ENCODE assay signal across 12 mouse cellular contexts in the genomic region with DNA sequence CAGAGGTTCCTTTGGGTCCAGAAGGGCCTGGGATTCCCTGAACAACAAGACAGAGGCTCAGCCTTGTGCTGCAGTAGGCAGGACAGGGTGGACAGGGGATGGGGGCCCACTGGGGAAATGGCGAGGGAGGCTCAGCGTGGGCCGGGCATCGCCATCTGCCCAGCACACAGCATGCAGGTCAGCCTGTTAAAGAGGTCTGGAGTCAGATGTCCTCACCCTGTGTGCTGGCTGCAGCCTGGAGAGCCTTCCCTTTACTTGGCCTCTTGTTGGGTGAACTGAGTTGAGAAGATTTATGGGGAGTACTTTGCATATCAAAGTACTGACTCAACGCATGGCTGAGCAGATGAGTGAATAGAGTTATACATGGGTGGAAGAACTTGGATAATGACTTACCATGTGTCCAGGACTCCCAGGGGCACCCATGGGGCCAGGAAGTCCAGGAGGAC. TPM values are rescaled to one million over a fixed set of nuclear protein-coding genes. Genes with fewer than 3 reads are reported as not detected.
DNase-seq lines count a peak whose midpoint lies in the region; ATAC-seq and TF ChIP-seq lines count a peak whose summit lies in the region.
"Had no signal": no experiment of that assay in that cellular context is flagged by ENCODE, and none has a peak within 500 bp of the region (broad histone marks: within the 10 kb centered on the region; RNA-seq: fewer than 3 reads in every experiment).

No protein-coding gene starts in this region.

- H3K27me3 ChIP-seq in forebrain, embryonic 14.5 days (replicated peaks; ENCODE audit: control insufficient read depth, insufficient read depth, low read length) = no peaks in the 10 kb centered on the region
- H3K27me3 ChIP-seq: heart, embryonic 15.5 days; limb, embryonic 15.5 days had no signal

- peak; percentile 60 for DNase-seq in cerebellum, adult 11-12 months
- no peak for DNase-seq in cerebellum, postnatal 4 days (ENCODE audit: low spot score in 2 of 2)
- DNase-seq in brain, embryonic 14.5 days (ENCODE audit: low read depth) = peak; percentile 75
- peak; percentile 60 for DNase-seq in forebrain, embryonic 14.5 days (ENCODE audit: low spot score)
- peak; percentile 62 for DNase-seq in neural tube, embryonic 10.5 days (ENCODE audit: extremely low spot score, low spot score)
- no peak for DNase-seq in layer of hippocampus, adult 18-20 months (ENCODE audit: low spot score in 2 of 2)
- no peak for DNase-seq in urinary bladder, adult 2 months (ENCODE audit: low spot score)
- DNase-seq in testis, postnatal 14 days (ENCODE audit: low spot score) = no peak

- 0 out of 2 replicates have a peak overlapping the region, but pooled peaks have one; percentile 25 for H3K9ac ChIP-seq in forebrain, embryonic 14.5 days (ENCODE audit: low read length)
- H3K9ac ChIP-seq: heart, embryonic 15.5 days; limb, embryonic 15.5 days had no signal

- peaks cover 13% of the 10 kb centered on the region for H3K4me1 ChIP-seq in forebrain, embryonic 14.5 days (ENCODE audit: control insufficient read depth, insufficient read depth, low read length)

- TF ChIP-seq POLR2A in brain, embryonic 14.5 days (IDR thresholded peaks at IDR 0.05; ENCODE audit: borderline replicate concordance, extremely low read depth, insufficient read depth, insufficient read length, poor library complexity, severe bottlenecking) = no peak

- H3K27ac ChIP-seq in forebrain, embryonic 14.5 days (ENCODE audit: low read depth, low read length) = peak overlapping the region; percentile 17; the same call in 1 of the 2 replicates
- H3K27ac ChIP-seq: heart, embryonic 15.5 days; limb, embryonic 15.5 days; macrophage had no signal

- H3K4me2 ChIP-seq in forebrain, embryonic 14.5 days (ENCODE audit: low read length) = no peak overlapping the region
- H3K4me2 ChIP-seq: heart, embryonic 15.5 days; limb, embryonic 15.5 days had no signal

- no peak overlapping the region for H3K4me3 ChIP-seq in forebrain, embryonic 14.5 days (ENCODE audit: low read depth, low read length)
- H3K4me3 ChIP-seq: heart, embryonic 15.5 days; limb, embryonic 15.5 days had no signal

- ATAC-seq in forebrain, embryonic 14.5 days = peak; percentile 78
- ATAC-seq: CD4-positive, CD25-positive, alpha-beta regulatory T cell, adult 4 months had no signal

- 12% methylated on average over 5 of the region's 5 CpGs for whole genome bisulfite sequencing in forebrain, embryonic 14.5 days

- no peaks in the 10 kb centered on the region for H3K9me3 ChIP-seq in forebrain, embryonic 14.5 days (replicated peaks; ENCODE audit: control insufficient read depth, low read length)
- H3K9me3 ChIP-seq: heart, embryonic 15.5 days; limb, embryonic 15.5 days had no signal

- H3K36me3 ChIP-seq in forebrain, embryonic 14.5 days (ENCODE audit: control insufficient read depth, insufficient read depth, low read length) = no peaks in the 10 kb centered on the region
- H3K36me3 ChIP-seq: heart, embryonic 15.5 days; limb, embryonic 15.5 days had no signal

- no peak for TF ChIP-seq CTCF in brain, embryonic 14.5 days (IDR thresholded peaks at IDR 0.05; ENCODE audit: borderline replicate concordance, extremely low read depth, insufficient read depth, insufficient read length)

RNA-seq across cellular contexts. Expression of a gene that starts 23.0 kb away (rescaled TPM):
- 10.3 and 13.4 TPM in 2 replicates for polyA plus RNA-seq in brain, embryonic 14.5 days (2012; rRNA removed)
- 13.0 and 15.1 TPM in 2 replicates for polyA plus RNA-seq in forebrain, embryonic 14.5 days (2014; fragmentation: Nextera tagmentation; extraction: Ambion mirVana)
- 1 to 10 TPM; 3.3 to 3.7 TPM for total RNA-seq in layer of hippocampus, adult 18-20 months (2021)
- polyA plus RNA-seq in urinary bladder, adult 2 months (2012; rRNA removed) = 68.2 and 97.0 TPM in 2 replicates

RNA-seq across cellular contexts. Expression of a gene that starts 30.0 kb away (rescaled TPM):
- polyA plus RNA-seq in brain, embryonic 14.5 days (2012; rRNA removed) = 402 and 518 TPM in 2 replicates
- polyA plus RNA-seq in forebrain, embryonic 14.5 days (2014; fragmentation: Nextera tagmentation; extraction: Ambion mirVana) = 433 and 469 TPM in 2 replicates
- total RNA-seq in layer of hippocampus, adult 18-20 months (2021) = 100 to 1,000 TPM; 299 to 320 TPM
- polyA plus RNA-seq in urinary bladder, adult 2 months (2012; rRNA removed) = 248 and 346 TPM in 2 replicates

RNA-seq across cellular contexts. Expression of a gene that starts 30.3 kb away (rescaled TPM):
- 41.9 and 51.4 TPM in 2 replicates for polyA plus RNA-seq in brain, embryonic 14.5 days (2012; rRNA removed)
- polyA plus RNA-seq in forebrain, embryonic 14.5 days (2014; fragmentation: Nextera tagmentation; extraction: Ambion mirVana) = 28.9 and 31.8 TPM in 2 replicates
- total RNA-seq in layer of hippocampus, adult 18-20 months (2021) = 10 to 100 TPM; 20.8 to 21.8 TPM
- 17.5 and 20.1 TPM in 2 replicates for polyA plus RNA-seq in urinary bladder, adult 2 months (2012; rRNA removed)

Comparison
In these comparisons a context has a peak if more than half of its experiments do, and no peak if none do; other contexts are left out.
1. DNase-seq: peak in cerebellum, adult 11-12 months (single experiment), brain, embryonic 14.5 days (single experiment), forebrain, embryonic 14.5 days (single experiment) and neural tube, embryonic 10.5 days (single experiment); none in cerebellum, postnatal 4 days (0 of 2), layer of hippocampus, adult 18-20 months (0 of 2), urinary bladder, adult 2 months (single experiment) and testis, postnatal 14 days (single experiment).